Mouse (Mus musculus) layer of hippocampus, adult 9-10 months (tissue): Measurements from ENCODE around the gene Cnep1r1.

ENCODE experiments used
- DNase-seq: peaks from one replicate; pipeline ENCODE4 v3.0.0; 2022; ENCODE audit warnings: low spot score

Gene Cnep1r1

DNA sequence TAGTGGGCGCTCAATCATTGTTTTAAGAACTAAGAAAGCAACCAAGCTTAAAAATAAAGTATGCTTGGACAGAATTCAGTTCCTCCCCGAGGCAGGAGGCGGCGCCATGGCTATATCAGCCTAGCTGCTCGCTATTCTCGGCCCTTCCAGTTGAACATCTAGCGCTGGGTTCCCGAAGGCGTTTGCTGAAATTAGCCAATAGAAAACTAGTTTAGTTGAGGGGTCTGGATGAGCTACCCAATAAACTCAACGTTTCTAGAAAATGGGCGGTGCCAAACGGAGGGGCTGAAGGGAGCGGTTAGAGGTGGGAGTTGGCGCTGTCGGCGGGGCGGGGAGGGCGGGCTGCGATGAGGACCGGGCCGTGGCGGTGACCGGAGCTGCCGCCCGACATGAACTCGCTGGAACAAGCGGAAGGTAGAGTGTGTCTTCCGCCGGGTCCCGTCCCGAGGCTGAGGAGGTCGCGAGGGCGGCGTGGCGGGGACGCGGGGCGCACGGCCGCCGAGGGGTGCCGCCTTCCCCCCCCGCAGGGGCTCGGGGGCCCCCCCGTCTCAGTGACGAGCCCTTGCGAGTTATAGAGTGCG is at the start of gene Cnep1r1:
Cnep1r1 (plus strand) TSS at position 314 of the 581 bp plus-strand sequence.
- DNase-seq = peak; percentile 99

DNA sequence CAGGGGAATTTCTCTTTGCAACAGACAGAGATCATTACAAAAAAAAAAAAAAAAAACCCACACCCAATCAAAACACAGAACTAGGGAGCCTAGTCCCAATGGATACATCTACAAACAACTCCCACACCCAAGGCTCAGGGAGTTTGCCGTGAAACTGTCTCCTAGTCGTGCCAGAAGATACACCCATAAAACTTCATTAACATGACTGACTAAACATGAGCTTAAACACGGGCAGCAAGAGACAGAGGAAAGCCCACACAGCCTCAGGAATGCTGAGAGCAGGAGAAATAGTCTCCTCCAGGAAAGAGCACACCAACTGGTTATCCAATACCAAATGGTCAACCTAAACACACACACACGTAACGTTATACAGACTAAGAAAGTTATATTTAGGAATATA is 36.4 kb upstream of the Cnep1r1 start:
- no peak for DNase-seq

DNA sequence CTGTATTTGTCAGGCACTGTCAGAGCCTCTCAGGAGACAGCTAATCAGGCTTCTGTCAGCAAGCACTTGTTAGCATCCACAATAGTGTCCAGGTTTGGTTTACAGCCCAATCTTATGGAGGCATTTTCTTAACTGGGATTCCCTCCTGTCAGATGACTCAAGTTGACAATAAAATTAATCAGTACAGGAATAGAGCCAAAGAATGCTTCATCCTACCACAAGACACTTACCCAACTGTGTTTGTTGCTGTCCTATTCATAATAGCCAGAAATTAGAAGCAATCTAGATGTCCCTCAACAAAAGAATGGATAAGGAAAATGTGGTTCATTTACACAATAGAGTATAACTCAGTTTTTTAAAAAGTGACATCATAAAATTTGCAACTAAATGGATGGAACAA is 30.6 kb upstream of the Cnep1r1 start:
- DNase-seq = no peak

- DNase-seq = no peak
Observed at GRCm38 (mm10) chr8:88091661-88092060, 26.9 kb upstream of the Cnep1r1 start.

GRCm38 (mm10) chr8:88093367-88093766 is 25.2 kb upstream of the Cnep1r1 start:
- no peak for DNase-seq

GRCm38 (mm10) chr8:88098856-88099255 is 19.7 kb upstream of the Cnep1r1 start:
- no peak for DNase-seq

GRCm38 (mm10) chr8:88099526-88099925 is 19.0 kb upstream of the Cnep1r1 start:
- peak; percentile 15 for DNase-seq

DNA sequence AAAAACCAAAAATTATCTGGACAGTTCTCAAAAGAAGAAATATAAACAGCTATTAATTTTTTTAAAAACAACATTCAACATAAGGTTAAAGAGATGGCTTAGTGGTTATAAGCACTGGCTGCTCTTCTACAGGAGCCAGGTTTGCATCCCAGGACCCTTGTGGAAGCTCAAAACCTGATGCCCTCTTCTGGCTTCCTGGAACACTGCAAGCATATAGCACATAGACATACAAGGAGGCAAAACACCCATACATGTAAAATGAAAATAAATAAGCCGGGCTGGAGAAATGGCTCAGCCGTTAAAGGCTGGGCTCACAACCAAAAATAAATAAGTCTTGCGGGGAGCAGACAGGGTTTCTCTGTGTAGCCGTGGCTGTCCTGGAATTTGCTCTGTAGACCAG is 9.3 kb upstream of the Cnep1r1 start:
- DNase-seq = no peak

DNA sequence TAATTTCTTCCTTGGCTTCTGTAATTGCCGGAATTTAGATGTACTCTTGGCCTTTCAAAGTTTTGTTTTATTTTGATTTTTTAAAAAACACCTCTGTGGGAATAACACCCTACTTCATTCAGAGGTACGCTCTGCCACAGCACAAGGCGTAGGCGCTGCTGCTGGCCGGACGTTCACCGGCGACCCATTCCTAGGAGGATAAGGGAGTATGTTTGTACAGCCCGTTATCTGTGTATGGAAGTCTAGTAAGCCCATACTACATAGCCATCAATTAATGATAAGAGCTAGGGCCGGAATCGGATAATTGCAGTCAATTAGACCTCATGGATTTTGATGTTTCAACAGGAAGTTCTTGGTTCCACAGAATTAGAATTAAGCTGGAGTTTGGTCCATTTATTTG is 507 bp downstream of the Cnep1r1 start:
- DNase-seq = no peak

DNA sequence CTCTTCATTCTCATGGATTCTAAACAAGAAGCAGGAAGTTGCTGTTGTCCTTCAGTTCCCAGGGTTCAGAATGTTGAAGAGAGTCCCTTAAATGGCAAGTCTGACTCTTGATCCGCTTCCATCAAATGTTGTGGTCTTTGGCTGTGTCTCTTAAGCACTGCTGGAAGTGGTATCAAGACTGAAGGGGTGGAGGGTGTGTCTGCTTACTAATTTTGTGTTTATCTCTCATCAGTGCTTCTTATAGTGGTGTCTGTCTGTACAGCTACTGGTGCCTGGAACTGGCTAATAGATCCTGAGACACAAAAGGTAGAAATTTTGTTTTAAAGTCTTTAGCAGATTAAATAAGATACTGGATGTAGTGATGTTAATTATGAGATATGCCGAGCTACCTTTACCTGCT is 6.3 kb downstream of the Cnep1r1 start:
- no peak for DNase-seq

DNA sequence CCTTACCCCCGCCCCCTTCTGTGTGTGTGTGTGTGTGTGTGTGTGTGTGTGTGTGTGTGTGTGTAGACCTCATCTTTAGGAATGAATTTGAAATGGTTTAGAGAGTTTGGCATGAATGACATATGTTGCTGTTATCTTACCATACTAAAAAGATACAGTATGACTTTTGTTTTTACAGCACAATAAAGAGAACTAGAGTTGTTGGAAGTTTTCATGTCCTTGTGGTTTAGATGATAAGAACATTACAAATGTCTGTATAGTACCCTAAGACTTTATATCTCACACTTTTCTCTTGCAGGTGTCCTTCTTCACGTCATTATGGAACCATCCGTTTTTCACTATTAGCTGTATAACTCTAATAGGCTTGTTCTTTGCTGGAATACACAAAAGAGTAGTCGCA is 10.8 kb downstream of the Cnep1r1 start:
- no peak for DNase-seq

- no peak for DNase-seq
Observed at GRCm38 (mm10) chr8:88130754-88131317, 12.3 kb downstream of the Cnep1r1 start.

DNA sequence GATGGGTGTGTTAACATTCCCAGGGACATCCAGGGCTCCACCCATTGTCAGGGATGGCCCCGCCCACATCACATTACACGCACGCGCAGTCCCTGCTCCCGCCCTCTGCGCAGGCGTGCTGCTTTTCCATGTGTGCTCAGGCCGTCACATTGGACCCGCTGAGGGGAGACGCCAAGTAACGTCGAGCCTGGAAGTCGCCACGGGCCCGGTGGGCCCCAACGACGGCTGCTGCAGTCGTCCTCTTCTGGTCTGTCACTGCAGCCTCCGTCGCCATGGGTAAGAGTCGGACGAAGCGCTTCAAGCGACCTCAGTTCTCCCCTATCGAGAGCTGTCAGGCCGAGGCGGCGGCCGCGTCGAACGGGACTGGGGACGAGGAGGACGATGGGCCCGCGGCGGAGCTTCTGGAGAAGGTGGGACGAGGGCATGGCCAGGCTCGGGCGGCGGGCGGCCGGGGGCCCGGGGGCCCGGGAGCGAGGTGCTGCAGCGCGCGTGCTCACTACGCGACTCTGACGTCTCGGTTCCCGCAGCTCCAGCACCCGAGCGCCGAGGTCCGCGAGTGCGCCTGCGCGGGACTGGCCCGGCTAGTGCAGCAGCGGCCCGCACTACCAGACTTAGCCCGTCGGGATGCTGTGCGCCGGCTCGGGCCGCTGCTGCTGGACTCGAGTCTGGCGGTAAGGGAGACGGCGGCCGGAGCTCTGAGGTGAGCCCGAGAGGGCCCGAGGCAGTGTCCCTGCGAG is 19.3 kb downstream of the Cnep1r1 start, which contains the start of gene Heatr3:
Heatr3 (plus strand) TSS at position 108 of the 737 bp plus-strand sequence.
- DNase-seq = peak; percentile 96

DNA sequence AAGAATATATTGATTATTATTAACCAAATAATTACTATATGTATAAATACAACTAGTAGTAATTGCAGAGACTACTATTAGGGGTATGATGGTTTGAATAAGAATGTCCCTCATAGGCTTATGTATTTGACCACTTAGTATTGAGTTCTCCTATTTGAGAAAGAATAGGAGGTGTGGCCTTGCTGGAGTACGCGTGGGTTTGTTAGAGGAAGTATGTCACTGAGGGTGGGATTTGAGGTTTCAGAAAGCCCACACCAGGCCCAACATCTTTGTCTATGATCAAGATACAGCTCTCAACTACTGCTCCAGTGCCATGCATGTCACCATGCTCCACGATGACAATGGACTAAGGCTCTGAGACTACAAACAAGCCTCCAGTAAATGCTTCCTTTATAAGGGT is 20.7 kb downstream of the Cnep1r1 start:
- DNase-seq = no peak

DNA sequence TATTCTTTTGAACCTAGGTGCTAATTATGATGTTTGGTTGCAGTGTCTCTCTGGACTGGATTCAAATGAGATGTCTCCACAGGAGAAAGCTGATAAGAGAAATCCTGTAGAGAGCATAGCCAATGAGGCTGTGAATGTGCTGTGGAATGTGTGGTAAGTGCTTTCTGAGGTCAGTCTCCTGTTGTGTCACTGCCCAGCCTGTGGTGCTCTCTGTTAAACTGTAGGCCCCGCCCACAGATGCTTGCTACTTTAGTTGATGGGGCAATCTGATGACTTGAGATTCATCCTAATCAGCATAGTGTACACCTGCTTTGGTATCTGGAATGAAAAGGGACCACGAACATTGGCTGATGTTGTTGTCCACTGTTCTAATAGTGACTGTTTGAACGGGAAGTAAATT is 23.1 kb downstream of the Cnep1r1 start:
- DNase-seq = no peak

DNA sequence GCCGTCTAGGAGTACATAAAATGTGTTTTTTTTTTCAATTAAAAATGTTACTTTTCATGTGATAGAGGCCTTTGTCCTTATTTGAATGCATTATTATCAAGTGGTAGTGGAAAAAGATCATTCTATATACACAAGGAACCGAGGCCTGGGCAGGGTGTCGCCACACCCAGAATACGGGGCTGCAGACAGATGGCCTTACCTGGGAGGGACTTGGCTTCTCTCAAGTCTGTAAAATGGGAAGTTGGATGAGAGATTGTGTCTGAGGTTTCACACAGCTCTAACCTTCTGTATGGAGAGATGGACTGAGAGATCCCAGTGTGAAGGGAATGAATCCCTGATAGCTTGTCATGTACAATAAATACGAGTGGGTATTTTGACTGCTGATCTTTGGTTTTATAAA is 25.5 kb downstream of the Cnep1r1 start:
- no peak for DNase-seq

GRCm38 (mm10) chr8:88150910-88151371 is 32.4 kb downstream of the Cnep1r1 start:
- DNase-seq = no peak

GRCm38 (mm10) chr8:88160237-88160995 is 41.8 kb downstream of the Cnep1r1 start:
- no peak for DNase-seq

- DNase-seq = peak; percentile 61
Observed at GRCm38 (mm10) chr8:88161439-88161838, 42.9 kb downstream of the Cnep1r1 start.

DNA sequence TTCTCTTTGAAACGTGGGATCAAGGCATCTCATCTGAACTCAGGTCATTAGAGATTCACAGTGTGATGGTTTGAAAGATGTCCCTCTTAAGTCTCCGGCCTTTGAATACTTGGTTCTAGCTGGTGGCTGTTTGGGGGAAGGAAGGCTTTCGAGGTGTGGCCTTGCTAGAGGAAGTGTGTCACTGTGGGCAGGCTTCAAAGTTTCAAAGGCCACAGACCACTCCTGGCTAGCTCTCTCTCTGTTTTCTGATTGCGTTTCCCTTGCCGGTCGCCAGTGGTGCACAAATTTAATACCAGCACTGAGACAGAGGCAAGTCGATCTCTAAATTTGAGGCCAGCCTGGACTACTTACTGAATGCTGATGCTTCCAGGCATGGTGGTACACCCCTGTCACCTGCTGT is 56.7 kb downstream of the Cnep1r1 start:
- no peak for DNase-seq

DNA sequence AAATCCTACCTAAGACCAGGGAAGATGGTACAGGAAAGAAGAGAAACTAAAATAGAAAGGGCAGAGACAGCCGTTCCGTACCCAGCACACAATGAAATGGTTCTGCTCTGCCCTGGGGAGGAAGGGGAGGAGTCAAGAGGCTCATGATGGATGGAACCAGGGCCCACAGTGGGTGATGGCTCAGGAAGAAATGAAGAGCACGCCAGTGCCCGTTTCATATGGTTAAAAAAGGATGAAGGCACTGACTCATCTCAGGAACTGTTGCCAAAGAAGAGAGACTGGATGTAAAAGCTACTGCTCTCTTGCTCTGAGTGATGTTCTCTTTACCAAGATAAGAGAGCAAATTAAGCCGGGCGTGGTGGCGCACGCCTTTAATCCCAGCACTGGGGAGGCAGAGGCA is 58.7 kb downstream of the Cnep1r1 start:
- no peak for DNase-seq

DNA sequence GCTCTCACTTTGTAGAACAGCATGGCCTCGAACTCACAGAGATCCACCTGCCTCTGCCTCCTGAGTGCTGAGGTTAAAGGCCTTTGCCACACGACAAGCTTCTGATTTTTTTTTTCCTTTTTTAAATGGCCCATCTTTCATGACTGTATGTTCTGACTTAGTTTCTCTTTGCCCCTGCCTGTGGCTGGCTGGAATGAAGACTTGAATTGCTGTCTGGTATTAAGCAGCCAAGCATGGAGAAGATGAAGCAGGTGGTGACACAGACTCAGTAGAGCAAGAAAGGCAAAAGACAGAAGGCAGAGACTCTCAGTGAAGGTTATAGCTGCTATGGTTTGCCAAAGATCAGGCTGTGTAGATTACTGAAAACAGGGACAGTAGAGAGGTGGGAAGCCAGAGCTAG is 64.6 kb downstream of the Cnep1r1 start:
- DNase-seq = no peak
